Mouse (Mus musculus) cerebellum, postnatal 36 days (tissue): Measurements from ENCODE around the gene Mfsd12.

Experiments
- DNase-seq, 2 experiments: peaks; one replicate each; pipeline ENCODE4 v3.0.0; 2021 to 2022; ENCODE audit warnings: mixed read lengths in 2 of 2

The Mfsd12 gene

GRCm38 (mm10) chr10:81403511-81403910 is 46.2 kb downstream of the Mfsd12 start:
- DNase-seq: no peak

DNA sequence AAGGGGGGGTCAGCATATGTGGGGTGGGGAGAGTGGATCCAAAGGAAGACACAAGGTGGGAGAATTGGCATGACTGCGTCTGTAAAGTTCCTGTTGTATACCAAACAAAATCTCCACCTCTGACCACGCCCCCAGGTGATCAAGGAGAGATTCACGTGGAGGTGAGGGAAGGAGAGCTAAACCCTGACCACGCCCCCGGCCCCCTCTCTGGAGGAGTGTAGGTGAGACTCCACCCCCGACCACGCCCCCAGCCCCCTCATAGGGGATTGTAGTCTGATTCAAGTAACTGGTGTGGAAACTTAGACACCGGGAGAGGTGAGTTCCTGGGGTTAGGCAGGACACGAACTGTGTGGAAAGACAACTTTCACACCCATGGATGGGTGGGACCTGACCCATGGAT is 46.8 kb downstream of the Mfsd12 start:
- no peak for DNase-seq

- DNase-seq: peak in 1 of 2 experiments; percentile 8
These were observed 47.4 kb downstream of the Mfsd12 start for GRCm38 (mm10) chr10:81404720-81405119.

- peak; percentile 87 to 89 for DNase-seq
These were observed 48.4 kb downstream of the Mfsd12 start for GRCm38 (mm10) chr10:81405588-81406201.

DNA sequence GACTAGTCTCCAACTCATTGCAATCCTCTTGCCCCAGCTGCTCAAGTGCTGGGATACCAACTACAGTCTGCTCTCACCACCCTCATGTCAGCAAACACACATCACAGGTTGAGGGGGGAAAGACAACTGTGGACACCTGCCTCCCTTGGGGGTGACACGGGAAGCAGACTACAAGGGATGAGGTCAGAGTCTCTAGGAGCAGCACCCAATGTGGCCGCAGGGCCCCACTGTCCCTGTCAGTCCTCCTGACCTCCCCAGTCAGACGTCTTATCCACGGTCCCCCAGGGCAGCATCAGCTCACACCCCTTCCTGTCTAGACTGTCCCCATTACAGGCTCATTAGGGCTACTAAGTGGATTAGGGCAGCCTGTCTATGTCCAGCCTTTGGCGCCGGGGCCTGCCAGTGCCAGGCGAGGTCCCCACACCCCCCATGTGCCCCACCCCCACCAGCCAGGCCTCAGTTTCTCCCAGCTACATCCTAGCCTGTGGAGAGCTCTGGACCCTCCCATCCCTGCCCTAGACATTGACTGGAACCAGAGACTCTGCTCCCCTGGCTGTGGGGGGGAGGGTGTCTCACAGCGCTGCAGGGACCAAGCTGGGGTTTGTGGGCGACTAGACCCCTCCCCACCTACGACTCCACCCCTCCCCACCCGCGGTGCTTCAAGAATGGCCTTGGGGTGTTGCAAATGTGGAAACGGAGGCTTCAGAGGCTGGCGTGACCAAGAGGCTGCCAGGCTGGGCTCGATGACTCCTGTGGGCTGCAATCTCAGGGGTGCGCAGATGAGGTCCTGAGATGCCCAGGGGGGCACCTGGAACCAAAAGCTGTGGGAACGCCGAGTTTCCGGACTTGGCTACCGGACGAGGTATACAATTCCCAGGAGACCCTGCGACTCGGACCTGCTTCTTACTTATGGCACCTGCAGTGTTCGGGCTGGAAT is 49.5 kb downstream of the Mfsd12 start:
- DNase-seq: no peak

GRCm38 (mm10) chr10:81407539-81408423 is 50.5 kb downstream of the Mfsd12 start:
- DNase-seq: peak; percentile 77 to 85

GRCm38 (mm10) chr10:81408424-81408729 is 51.1 kb downstream of the Mfsd12 start:
- no peak for DNase-seq

- DNase-seq: peak; percentile 68 to 76
These were observed 51.6 kb downstream of the Mfsd12 start for GRCm38 (mm10) chr10:81408871-81409291.

DNA sequence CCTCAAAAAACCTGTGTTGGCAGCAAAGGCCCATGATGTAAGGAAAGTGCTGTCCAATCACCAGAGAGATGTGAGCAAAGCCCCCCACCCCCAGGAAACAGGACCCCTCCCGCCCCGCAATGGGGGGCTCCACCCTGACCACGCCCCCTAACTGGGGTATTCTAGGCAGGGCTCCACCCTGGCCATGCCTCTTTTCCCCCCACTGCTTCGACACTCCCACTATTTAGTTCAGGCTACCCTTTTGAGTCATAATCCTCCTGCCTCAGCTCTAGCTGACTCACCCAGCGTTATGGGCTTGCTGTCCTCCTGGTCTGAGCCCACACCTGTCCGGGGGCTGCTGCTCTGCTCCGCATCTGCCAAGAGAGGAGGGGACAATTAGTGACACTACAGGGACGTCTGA is 52.0 kb downstream of the Mfsd12 start:
- no peak for DNase-seq

DNA sequence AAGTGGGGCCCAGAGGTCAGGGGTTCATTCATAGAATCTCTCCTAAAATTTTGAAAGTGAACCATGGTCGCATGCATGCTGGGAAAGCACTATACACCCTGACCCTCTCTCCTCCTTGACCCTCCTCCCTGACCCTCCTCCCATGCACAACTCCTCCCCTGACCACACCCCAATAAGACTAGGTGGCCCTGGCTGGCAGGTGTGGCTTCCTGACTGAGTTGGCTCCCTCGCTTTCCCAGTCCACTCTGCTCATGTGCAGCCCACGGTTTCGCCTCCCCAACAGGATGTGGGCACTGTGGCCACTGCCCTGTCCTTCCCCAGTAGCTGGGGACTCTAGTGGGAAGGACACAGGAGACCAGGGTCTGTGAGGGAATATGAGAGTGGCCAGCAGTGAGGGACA is 53.1 kb downstream of the Mfsd12 start:
- DNase-seq: no peak

DNA sequence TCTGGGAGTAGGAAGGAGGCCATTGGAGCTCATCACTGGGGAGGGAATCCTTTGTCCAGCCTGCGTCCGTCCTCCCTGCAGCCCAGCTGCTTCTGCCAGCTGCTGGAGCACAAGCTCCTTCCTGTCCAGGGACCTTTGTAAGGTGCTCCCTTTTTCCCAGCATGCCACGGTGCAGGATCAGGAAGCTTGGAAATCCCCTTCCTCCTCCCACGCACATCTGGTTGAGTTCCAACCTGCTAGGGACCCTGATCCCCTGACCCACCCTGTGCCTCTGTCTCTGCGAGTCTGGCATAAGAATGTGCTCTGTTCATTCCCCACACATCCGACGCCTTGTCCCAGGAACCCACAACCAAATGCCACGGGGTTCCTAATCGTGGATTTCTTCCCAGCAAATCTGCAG is 53.7 kb downstream of the Mfsd12 start:
- no peak for DNase-seq

DNA sequence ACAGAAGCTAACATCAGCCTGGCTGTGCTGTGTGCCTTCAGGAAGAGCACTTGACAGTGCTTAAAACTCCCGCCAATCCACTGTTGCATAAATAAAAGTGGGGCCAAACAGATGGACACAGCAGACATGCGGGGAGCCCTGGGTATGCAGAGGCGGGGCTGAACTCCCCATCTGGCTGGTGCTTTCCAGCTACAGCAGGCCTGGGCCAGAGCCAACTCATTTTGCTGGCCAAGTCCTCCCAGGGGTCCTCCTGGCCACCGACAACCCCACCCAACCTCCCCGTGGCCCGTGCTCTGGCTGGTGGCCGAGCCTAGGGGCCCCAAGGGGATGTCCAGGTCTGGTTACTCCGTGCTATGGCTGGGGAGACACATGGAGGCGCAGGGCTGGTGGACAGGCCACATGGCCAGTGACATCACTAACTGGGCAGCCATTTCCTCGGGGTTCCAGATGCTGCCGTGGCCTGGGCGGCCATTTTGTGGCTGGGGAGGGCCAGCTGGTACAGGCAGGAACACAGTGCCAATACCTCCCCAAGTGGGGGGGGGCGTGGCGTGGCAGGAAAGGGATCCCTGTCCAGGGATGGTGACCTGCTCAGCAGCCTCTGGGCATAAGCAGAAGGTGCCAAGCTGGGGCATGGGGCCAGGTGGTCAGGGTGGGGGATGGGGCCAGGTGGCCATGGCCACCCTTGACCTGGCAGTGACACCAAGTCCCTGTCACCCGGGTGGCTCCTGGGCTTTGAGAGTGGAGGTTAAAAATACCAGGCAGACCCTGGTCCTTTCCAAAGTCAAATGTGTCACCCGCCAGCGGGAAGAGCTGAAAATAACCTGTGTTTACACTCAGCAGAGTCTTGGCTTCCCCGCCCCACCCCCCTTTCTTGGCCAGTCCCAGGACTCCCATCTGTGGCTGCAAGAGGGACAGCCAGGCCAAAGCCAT is 54.4 kb downstream of the Mfsd12 start:
- peak; percentile 88 to 89 for DNase-seq

- DNase-seq: peak in 1 of 2 experiments; percentile 44
These were observed 55.5 kb downstream of the Mfsd12 start for GRCm38 (mm10) chr10:81412586-81413309.

- peak; percentile 83 to 86 for DNase-seq
These were observed 56.3 kb downstream of the Mfsd12 start for GRCm38 (mm10) chr10:81413310-81414261.

- no peak for DNase-seq
These were observed 57.4 kb downstream of the Mfsd12 start for GRCm38 (mm10) chr10:81414682-81415081.

DNA sequence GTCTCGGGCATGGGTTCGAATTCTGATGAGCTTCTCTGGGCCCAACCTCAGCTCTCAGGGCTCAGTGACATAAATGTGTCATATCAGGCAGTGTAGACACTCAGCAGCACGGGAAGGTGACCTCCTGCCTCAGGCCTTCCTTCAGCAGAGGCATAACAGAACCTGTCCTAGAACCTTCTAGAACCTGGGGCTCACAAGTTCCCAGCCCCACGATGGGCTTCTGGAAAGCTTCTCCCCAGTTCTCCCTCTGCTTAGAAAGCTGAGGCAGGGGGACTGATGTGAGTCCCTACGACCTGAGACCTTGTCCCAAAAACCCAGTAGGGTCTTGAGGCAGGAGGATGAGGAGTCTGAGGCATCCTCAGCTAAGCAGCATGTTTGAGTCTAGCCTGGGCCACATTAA is 57.9 kb downstream of the Mfsd12 start:
- DNase-seq: no peak
